Mouse (Mus musculus) liver, adult (tissue): ENCODE results near the gene Zfyve27.
A peak's percentile ranks its signal among the peaks of the same experiment; 100 is the strongest.

Experiments
- GATA4 ChIP-seq: IDR thresholded peaks from 2 replicates; pipeline ENCODE4 v1.6.1; 2014; ENCODE audit warnings: mild to moderate bottlenecking, low read length; ENCODE audit not compliant: insufficient replicate concordance

Zfyve27 gene

GRCm38 (mm10) chr19:42163764-42164163, at the start of gene Zfyve27:
Gene Zfyve27, plus strand, starts transcription at chr19:42163951.
- TF ChIP-seq GATA4, result no peak

DNA sequence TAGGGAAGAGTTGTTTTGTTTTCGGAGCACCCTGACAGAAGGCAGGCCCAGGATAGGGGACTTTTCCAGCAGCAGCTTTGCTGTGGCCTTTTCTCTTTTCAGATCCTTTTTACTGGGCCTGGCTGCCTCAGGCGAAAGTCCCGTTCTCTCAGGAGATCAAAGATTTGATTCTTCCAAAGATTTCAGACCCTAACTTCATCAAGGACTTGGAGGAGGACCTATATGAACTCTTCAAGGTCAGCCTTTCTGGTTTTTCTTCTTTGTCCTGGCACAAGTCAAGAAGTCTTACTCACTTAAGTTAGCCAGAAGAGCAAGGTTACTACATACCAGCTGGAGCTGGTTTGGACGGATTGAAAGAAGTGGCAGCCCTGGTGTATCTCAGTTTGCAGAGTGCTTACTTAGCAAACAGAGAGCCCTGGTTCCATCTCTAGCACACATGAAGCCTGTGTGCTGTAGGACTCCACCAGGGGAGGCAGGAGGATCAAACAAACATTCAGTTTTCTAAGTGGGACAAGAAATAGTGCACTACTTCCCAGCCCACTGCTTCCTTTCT, 47.9 kb upstream of the Zfyve27 start:
- TF ChIP-seq GATA4, result no peak

GRCm38 (mm10) chr19:42118142-42118541, 45.6 kb upstream of the Zfyve27 start:
- no peak for TF ChIP-seq GATA4

- no peak for TF ChIP-seq GATA4
Measured at GRCm38 (mm10) chr19:42118596-42118995, 45.2 kb upstream of the Zfyve27 start.

DNA sequence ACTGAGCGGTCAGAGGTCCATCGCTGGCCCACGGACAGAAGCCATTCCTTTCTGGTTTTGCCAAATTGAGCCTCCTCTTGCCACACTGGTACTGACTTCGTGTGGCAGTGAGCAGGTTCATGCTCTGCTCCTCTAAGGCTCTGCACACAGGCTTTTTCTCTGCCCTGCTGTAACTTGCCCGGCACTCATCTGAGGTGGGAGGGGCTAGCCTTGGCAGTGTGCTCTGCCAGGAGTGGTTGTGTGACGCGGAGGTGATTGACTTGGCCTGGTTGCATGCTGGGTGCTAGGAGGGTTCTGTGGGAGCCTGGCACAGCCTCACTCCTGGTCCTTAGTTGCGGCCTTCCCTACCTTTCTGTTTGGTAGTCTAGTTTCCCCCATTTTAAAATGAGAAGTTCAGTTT, 43.3 kb upstream of the Zfyve27 start:
- no peak for TF ChIP-seq GATA4

- TF ChIP-seq GATA4, result no peak
Measured at GRCm38 (mm10) chr19:42124684-42125083, 39.1 kb upstream of the Zfyve27 start.

DNA sequence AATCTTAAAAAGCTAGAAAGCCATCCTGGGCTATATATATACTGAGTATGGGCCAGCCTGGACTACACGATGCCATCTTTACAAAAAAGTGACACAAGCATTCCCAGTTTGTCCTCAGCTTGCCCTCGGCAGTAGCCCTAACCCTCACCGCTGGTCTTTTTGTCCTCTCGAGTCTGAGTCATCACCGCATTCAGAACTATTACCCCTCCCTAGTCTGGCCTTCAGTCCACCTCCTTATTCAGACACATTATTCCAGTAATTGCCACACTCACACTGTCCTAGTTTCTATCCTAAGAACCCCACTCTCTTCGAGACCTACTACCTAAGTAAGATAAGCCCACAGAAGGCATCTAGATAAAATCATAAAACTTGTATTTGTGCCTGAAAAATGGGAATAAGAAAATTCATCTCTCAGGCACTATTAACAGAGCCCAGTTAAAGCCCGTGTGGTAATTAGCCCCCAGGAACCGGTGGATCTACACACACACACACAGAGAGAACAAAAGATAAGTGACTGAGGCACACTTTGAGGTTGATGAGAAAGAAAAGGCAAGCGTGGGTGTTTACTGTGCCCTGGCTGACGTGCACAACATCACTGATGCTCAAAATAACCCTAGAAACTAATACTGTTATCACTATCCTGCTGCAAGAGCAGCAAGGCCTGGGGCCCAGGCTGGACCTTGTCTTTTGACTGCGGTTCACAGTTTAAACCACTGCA, 38.1 kb upstream of the Zfyve27 start:
- no peak for TF ChIP-seq GATA4

DNA sequence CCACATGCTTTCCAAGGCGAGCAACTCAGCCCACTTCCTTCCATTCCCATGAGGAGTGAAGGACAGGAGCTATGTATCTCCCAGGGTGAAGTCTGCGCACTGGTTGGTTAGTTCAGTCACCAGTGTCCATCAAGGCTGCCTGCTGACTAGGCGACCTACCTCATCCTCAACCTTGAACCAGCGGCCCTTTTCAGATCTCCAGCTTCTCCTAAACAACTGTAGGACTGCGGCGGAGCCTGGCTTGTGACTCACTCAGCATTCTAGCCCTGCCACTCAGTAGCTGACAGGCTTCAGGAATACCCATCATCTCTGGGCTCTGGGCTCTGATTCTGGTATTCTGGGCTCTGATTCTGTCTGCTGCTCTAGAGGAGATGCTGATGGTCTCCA, 37.5 kb upstream of the Zfyve27 start:
- no peak for TF ChIP-seq GATA4

GRCm38 (mm10) chr19:42127024-42127423, 36.7 kb upstream of the Zfyve27 start:
- TF ChIP-seq GATA4, result no peak

DNA sequence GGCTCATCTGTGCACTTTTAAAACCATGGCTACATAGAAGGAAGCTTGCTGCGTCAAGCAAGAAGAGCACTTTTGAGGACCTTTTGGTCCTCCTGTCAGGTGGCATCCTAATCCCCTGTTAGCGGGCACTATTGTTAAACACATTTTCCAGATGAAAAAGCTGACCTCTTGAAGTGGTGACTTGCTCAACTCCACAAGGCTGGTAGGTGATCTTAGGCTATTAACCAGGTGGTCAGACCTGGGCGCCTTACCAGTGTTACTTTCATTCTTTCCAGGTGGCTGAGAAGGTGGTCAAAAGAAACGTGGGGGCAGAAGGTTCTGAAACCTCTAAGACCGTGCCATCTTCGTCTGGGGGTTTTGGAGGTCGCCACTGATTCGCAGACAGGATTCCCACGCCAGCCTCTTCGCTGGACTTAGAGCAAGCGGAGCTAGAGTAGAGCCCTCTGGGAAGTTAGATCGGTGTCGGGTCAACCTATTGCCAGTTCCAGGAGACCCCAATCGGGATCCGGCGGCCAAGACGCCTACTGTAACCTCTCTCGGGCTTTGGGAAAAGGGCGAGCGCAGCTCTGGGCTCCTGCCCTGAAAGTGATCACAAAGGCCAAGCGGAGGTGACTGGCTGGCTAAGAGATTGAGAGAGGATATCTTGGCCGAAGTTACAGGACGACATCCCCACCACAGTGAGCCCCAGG, 35.6 kb upstream of the Zfyve27 start:
- no peak for TF ChIP-seq GATA4

GRCm38 (mm10) chr19:42128787-42129508, 34.8 kb upstream of the Zfyve27 start, which contains the start of gene Avpi1:
Gene Avpi1, minus strand, starts transcription at chr19:42129059.
- peak; percentile 65; the same call in 1 of the 2 replicates for TF ChIP-seq GATA4

DNA sequence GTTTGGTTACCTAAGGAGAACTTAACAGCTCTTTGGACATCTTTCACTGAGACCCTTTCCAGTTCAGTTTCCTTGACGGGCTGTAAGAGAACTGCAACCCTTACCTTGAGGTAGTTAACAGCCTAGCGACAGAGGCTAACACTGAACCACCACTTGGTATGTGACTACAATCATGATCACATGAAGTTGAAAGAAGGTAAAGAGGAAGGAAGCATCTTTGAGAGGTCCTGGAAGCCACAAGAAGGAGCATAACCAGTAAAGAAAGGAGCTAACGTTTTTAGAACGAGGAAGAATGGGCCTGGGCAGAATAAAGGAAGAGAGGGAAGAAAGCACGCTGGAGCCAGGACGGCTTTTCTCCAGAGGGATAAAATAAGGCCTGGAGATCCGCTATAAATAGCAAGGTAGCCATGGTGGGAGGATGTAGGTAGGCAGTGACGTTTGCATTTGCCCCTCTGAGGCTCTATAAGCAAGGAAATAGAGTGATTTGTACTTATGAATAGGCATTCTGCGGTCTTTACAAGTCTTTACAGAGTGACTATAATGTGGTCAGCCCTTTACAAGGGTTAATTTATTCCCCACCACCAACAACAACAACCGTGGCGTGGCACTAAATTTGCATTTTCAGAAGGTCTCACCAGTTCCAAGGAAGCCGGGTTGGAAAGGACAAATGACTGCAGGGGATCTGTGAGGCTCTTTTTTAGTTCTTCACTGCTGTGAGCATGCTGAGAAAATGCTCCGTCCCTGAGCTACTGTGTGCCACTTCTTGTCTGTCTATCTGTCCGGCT, 34.0 kb upstream of the Zfyve27 start:
- TF ChIP-seq GATA4, result no peak

GRCm38 (mm10) chr19:42130294-42130606, 33.5 kb upstream of the Zfyve27 start:
- no peak for TF ChIP-seq GATA4

- no peak for TF ChIP-seq GATA4
Measured at GRCm38 (mm10) chr19:42131101-42131500, 32.6 kb upstream of the Zfyve27 start.

- no peak for TF ChIP-seq GATA4
Measured at GRCm38 (mm10) chr19:42135070-42135469, 28.7 kb upstream of the Zfyve27 start.
